Mouse (Mus musculus): ENCODE measurements around the gene Fam227b.

Gene Fam227b

DNA sequence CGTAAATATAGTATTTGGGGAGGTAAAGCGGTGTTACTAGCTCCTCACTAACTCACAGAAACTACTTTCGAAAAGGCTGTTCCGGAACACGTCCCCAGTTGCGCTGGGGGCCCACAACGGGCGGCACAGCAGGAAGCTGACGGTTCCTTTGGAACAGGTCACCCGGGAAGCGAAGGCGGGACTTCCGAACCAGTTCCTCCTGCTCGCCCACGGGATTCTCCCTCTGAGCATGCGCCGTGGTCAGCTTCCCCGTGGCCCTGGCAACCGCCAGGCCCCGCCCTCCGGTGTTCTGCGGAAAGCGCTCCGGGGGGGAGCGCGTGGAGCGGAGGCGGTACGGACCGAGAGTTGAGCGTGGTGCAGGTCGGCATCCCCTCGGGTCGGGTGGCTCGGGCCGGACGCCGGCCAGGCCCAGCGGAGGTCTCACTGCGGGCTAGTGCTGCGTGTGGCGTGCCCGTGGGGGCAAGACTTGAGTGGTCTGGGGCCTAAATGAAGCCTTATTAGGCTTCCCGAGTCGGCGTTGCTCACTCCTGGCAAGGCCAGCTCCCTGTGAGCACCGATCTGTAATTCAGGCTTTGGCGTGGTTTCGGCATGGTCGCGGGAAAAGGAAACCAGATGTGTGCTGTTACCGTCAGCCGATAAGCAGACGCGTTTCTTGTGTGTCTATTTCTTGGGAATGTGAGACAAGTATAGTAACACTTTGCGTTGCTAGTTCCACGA lies at the start of gene Fam227b, which contains the start of gene Dtwd1:
Gene Fam227b (minus strand): TSS at position 150 of the 717 bp plus-strand sequence.
Gene Dtwd1 (plus strand): TSS at position 287 of the 717 bp plus-strand sequence.
- DNase-seq (ENCODE audit: low read depth in 1 of 2, low spot score in 2 of 2) = peak; percentile 96

DNA sequence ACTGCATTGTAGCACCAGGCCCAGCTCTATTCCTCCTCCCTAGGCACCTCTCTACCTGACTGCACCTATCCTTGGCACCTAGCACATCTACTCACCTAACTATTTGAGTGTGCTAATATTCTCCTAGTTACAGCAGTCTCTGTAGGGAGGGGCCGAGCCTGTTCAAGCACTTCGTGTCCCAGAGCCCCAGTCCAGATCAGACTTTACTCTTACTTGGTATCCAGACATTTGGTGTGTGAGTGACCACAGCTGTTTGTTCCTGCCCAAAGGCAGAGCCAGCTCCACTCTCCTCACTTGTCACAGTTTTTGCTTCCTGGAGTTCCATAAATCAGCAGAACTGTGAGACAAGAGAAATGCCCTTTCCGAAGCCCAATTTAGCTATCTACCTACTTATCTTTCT lies 47.2 kb upstream of the Fam227b start:
- no peak for DNase-seq (ENCODE audit: low read depth in 1 of 2, low spot score in 2 of 2)

- no peak for DNase-seq (ENCODE audit: low read depth in 1 of 2, low spot score in 2 of 2)
Observed at GRCm38 (mm10) chr2:126195631-126196356, 44.0 kb upstream of the Fam227b start.

- no peak for DNase-seq (ENCODE audit: low read depth in 1 of 2, low spot score in 2 of 2)
Observed at GRCm38 (mm10) chr2:126192129-126192528, 40.3 kb upstream of the Fam227b start.

DNA sequence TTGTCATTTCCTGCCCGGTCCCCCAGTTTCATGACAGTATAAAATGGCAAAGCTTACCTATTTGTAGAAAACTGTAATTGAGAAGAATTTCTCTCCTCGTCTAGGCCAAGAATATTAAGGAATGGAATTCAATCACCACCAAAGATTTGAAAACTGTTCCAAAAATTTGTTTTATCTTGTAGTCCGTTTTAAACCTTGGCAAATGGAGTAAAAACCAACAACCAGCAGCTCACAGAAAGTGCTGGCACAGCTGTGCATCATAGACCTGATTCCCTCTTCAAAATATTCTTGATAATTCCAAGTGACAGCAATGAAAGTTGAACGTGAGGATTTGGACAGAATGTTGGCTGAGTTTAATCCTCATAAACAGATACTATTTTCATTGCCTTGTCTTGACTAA lies 39.5 kb upstream of the Fam227b start:
- DNase-seq (ENCODE audit: low read depth in 1 of 2, low spot score in 2 of 2) = no peak

DNA sequence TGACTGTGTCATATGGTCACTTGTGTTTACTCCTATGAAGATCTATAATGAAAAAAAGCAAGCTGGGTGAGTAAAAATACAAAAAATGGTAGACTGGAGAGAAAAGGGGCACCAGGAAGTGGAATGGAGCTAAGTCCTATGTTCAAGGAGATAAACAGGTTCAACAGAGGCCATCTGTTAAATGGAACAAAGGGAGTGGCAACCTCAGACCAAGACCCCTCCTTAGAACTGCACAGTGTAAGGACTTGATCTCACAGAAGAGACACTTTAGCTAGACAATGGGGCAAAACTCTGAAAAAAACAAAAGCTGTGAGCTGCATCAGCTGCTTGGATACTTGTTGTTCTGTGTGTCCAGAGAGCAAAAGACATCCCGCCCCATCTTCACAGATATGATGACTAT lies 19.6 kb upstream of the Fam227b start:
- DNase-seq (ENCODE audit: low read depth in 1 of 2, low spot score in 2 of 2) = no peak

GRCm38 (mm10) chr2:126166848-126167617 lies 15.2 kb upstream of the Fam227b start:
- no peak for DNase-seq (ENCODE audit: low read depth in 1 of 2, low spot score in 2 of 2)

DNA sequence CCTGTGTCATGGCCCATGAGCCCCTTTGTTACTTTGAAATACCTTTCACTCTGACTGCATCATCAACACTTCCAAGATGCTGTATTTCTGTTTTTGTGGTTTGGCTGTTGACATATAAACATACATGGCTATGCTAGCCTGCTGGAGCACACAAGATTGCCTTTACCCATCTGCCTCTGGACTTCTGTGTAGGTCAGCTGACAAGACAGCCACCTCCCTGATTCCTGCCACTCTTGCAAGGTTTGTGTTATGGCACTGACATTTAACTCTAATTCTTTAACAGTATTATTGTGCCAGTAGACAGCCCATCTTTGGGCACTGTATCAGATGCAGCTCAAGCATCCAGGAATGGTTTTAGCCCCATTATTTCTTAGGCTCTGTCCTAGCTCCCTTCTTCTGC lies 14.5 kb upstream of the Fam227b start:
- no peak for DNase-seq (ENCODE audit: low read depth in 1 of 2, low spot score in 2 of 2)

- DNase-seq (ENCODE audit: low read depth in 1 of 2, low spot score in 2 of 2) = no peak
Observed at GRCm38 (mm10) chr2:126165277-126166018, 13.6 kb upstream of the Fam227b start.

GRCm38 (mm10) chr2:126147723-126148122 lies 4.1 kb downstream of the Fam227b start:
- DNase-seq (ENCODE audit: low read depth in 1 of 2, low spot score in 2 of 2) = no peak

DNA sequence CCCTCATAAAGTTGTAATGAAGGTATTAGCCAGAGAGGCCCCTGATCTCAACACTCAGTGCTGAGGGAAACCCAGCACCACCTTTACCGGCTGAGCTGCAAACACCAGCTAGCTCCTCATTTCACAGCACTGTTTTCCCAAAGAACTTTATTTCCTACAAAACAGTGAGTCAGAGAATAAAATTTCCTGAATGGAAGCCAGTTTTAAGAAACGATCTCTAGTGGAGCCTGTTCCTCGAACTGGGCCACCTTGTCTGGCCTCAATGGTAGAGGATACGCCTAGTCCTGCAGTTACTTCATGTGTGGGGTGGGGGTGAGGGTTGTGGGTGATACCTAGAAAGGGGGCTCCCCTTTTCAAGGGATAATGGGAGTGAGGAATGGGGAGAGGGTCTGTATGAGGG lies 57.2 kb downstream of the Fam227b start:
- DNase-seq (ENCODE audit: low read depth in 1 of 2, low spot score in 2 of 2) = no peak

- no peak for DNase-seq (ENCODE audit: low read depth in 1 of 2, low spot score in 2 of 2)
Observed at GRCm38 (mm10) chr2:126090432-126090831, 61.4 kb downstream of the Fam227b start.

GRCm38 (mm10) chr2:126086187-126086586 lies 65.6 kb downstream of the Fam227b start:
- DNase-seq (ENCODE audit: low read depth in 1 of 2, low spot score in 2 of 2) = no peak

DNA sequence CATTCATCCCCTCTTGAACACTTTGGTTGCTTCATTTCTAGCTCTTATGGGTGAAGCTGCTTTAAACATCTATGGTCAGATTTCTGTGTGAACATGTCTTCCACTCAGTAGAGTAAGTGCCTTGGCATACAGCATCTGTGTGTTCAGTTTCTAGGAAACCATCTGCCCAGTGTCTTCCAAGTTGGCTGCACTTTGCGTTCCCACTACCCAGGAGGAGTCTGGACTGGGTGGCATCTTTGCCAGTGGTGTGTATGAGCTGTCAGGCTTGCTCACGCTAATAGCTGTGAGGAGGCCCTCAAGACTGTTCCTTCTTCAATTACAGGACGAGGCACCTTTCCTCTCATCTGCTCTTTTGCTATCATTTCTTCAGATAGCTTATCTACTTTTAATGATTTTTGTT lies 67.5 kb downstream of the Fam227b start:
- no peak for DNase-seq (ENCODE audit: low read depth in 1 of 2, low spot score in 2 of 2)

DNA sequence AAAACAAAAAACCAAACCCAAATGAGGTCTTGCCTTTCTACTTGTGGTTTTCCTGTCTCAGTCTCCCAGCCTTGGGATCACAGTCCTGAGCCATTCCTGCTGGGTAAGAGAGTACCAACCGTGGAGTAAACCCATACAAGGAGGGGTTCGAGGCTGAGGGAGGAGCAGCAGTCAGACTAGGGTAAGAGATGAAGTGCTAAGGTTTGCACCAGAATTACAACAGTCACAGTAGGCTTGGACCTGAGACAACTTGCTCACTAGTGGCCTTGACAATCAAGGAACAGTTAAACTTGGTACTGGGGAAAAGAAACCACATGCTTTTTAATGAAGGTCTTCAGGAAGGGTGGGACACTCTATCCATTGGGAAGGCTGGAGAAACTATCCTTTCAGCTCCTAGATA lies 72.7 kb downstream of the Fam227b start:
- no peak for DNase-seq (ENCODE audit: low read depth in 1 of 2, low spot score in 2 of 2)

- DNase-seq (ENCODE audit: low read depth in 1 of 2, low spot score in 2 of 2) = no peak
Observed at GRCm38 (mm10) chr2:126076506-126076905, 75.3 kb downstream of the Fam227b start.

DNA sequence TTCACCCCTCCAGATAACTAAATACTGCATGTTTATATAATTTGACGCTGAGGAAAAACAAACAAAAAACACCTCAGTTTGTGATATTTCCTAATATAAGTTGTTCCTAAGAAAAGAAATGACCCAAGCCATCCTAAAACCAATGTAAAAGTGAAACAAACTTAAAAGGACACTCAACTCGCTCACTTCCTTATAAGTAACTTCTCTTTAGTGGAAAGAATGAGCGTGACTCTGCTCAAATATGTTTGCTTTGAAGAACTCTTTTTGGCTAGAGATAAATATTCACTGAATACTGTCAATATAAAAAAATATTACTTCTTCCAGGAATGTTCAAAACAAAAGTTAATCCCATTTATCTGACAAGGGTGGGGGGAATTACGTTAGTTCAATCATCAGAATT lies 78.1 kb downstream of the Fam227b start:
- no peak for DNase-seq (ENCODE audit: low read depth in 1 of 2, low spot score in 2 of 2)

- no peak for DNase-seq (ENCODE audit: low read depth in 1 of 2, low spot score in 2 of 2)
Observed at GRCm38 (mm10) chr2:126069740-126070139, 82.1 kb downstream of the Fam227b start.

GRCm38 (mm10) chr2:126065303-126065856 lies 86.4 kb downstream of the Fam227b start:
- DNase-seq (ENCODE audit: low read depth in 1 of 2, low spot score in 2 of 2) = no peak

DNA sequence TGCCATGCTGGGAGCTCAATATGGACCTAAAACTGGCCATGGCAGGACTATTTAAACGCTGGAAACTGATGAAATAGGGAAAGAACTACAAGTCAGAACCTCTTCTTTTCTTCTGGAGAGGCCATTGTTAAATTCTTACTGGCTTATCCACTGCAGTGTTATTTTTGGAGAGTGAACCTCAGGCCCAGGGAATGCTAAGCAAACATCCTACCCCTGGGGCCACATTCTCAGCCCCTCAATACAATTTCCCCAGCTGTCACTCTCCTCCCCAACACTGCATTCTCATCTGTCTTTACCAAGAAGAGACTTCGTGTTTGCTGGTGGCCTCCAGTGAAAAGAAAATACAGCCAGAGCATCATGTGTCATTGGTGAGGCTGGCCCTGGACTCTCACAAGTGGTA lies 87.0 kb downstream of the Fam227b start:
- DNase-seq (ENCODE audit: low read depth in 1 of 2, low spot score in 2 of 2) = no peak

- DNase-seq (ENCODE audit: low read depth in 1 of 2, low spot score in 2 of 2) = no peak
Observed at GRCm38 (mm10) chr2:126062876-126063275, 88.9 kb downstream of the Fam227b start.

All from monocyte, adult 2 months (primary cell).